Mouse (Mus musculus) stomach, embryonic 15.5 days (tissue): ENCODE measurements around the gene Ccdc159. TPM values are rescaled to one million over a fixed set of nuclear protein-coding genes. Genes with fewer than 3 reads are reported as not detected.

Experiments
- ATAC-seq: fragments of 200-750 bp; cut with Nextera tagmentation; 2 replicates; pipeline ENCODE4 v1.8.0; 2017; ENCODE audit warnings: low read depth, moderate number of reproducible peaks, moderate TSS enrichment; ENCODE audit not compliant: insufficient read depth, low FRiP score
- H3K27ac ChIP-seq: fragments of 300-500 bp; sonication (generic); 2 replicates; pipeline ENCODE4 v1.5.1; 2015; ENCODE audit warnings: mild to moderate bottlenecking, inconsistent platforms
- H3K27me3 ChIP-seq: fragments of 300-500 bp; sonication (generic); replicated peaks from 2 replicates; pipeline ENCODE4 v1.6.1; 2015; ENCODE audit warnings: inconsistent platforms
- H3K36me3 ChIP-seq: fragments of 300-500 bp; sonication (generic); 2 replicates; pipeline ENCODE4 v1.6.1; 2015; ENCODE audit warnings: inconsistent platforms
- H3K4me1 ChIP-seq: fragments of 300-500 bp; sonication (generic); 2 replicates; pipeline ENCODE4 v1.6.1; 2015; ENCODE audit warnings: inconsistent platforms
- H3K4me2 ChIP-seq: fragments of 300-500 bp; sonication (generic); 2 replicates; pipeline ENCODE4 v1.6.1; 2015; ENCODE audit warnings: mild to moderate bottlenecking, inconsistent platforms
- H3K4me3 ChIP-seq: fragments of 300-500 bp; sonication (generic); replicated peaks from 2 replicates; pipeline ENCODE4 v1.5.1; 2015; ENCODE audit warnings: inconsistent platforms
- H3K9ac ChIP-seq: fragments of 300-500 bp; sonication (generic); 2 replicates; pipeline ENCODE4 v1.6.1; 2015; ENCODE audit warnings: inconsistent platforms
- H3K9me3 ChIP-seq: fragments of 300-500 bp; sonication (generic); 2 replicates; pipeline ENCODE4 v1.6.1; 2016; ENCODE audit warnings: inconsistent platforms
- WGBS: fragments of 180-500 bp; shearing (Covaris S2); methylation state at CpG from one replicate; pipeline ENCODE4 v1.1.7; 2015; 5-methylcytosine and 5-hydroxymethylcytosine counted together
- polyA plus RNA-seq: library from polyadenylated mRNA; unstranded; fragments of >200 nt; fragmentation: Nextera tagmentation; extraction: Ambion mirVana; gene quantifications from 2 replicates; pipeline ENCODE4 v1.2.1, GENCODE M21; 2015

Gene Ccdc159
- polyA plus RNA-seq, 1 experiment from 2014 or later = 5.2 TPM

GRCm38 (mm10) chr9:21963417-21963816 lies 36.1 kb downstream of the Ccdc159 start, which contains the start of gene Epor:
Epor (minus strand) TSS chr9:21963506.
- Histone ChIP-seq H3K9ac (peak within 1 kb of the TSS; percentile 19; the same call in 1 of the 2 replicates), H3K27ac (no peak within 1 kb of the TSS), H3K4me3 (peak within 1 kb of the TSS; percentile 46), H3K4me2 (peak within 1 kb of the TSS; percentile 96), H3K4me1 (peaks cover 26% of the 10 kb centered on the region), H3K9me3 (no peaks in the 10 kb centered on the region), H3K36me3 (no peaks in the 10 kb centered on the region), H3K27me3 (peaks cover 15% of the 10 kb centered on the region)
- peak; percentile 54; the same call in 1 of the 2 replicates for ATAC-seq
- 13% methylated on average over 8 of the region's 8 CpGs for WGBS

GRCm38 (mm10) chr9:21968883-21969282 lies 41.6 kb downstream of the Ccdc159 start:
- no peak for ATAC-seq
- no peaks in the 10 kb centered on the region for H3K4me1 ChIP-seq
- H3K9me3 ChIP-seq = no peaks in the 10 kb centered on the region
- no peak overlapping the region for H3K9ac ChIP-seq
- H3K27me3 ChIP-seq = no peaks in the 10 kb centered on the region
- H3K4me3 ChIP-seq = no peak overlapping the region
- no peaks in the 10 kb centered on the region for H3K36me3 ChIP-seq
- no peak overlapping the region for H3K27ac ChIP-seq
- no peak overlapping the region for H3K4me2 ChIP-seq
- 39% methylated on average over 6 of the region's 6 CpGs for WGBS

DNA sequence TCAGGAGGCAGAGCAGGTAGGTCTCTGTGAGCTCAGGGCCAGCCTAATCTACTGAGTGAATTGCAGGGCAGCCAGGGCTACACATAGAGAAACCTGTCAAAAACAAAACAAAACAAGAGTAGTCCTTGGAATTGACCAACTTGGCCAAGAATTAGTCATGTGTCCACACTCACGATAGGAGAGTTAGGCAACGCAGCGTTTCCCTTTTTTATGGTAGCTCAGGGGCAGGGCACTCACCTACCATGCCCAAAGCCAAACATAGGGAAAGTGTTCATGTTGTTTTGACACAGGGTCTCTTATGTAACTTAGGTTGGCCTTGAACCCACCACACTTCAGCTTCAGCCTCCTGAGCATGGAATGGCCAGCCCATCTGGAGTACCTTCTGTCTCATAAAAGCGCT lies 42.0 kb downstream of the Ccdc159 start:
- no peaks in the 10 kb centered on the region for H3K9me3 ChIP-seq
- WGBS = 83% methylated on average over 4 of the region's 4 CpGs
- H3K4me1 ChIP-seq = no peaks in the 10 kb centered on the region
- H3K36me3 ChIP-seq = no peaks in the 10 kb centered on the region
- H3K4me3 ChIP-seq = no peak overlapping the region
- H3K9ac ChIP-seq = no peak overlapping the region
- no peak overlapping the region for H3K27ac ChIP-seq
- no peak overlapping the region for H3K4me2 ChIP-seq
- ATAC-seq = no peak
- no peaks in the 10 kb centered on the region for H3K27me3 ChIP-seq

DNA sequence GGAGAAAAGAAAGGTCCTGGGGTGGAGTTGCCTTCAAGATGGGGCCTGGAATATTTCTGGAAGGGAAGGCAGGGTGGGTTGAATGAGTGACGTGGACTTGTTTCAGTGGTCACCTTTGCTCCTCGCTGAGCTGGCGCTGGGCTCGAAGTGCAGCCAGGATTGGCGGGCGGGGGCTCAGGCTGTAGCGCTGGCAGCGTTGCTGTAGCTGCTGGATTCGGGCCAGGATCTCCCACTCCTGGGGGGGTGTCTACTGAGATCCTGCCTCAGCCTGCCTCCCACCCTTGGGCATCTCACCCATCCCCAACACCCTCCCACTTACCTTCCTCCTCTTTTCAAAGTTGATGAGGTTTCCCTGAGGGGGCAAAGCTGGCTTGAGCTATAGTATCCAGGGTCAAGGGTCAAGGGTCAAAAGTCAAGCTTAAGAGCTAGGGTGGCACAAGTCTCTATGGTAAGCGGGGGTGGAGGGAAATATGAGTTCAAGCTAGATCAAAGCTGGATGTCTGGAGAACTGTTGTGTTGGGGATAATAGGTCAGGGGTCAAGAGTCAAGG lies 49.4 kb downstream of the Ccdc159 start:
- no peak overlapping the region for H3K27ac ChIP-seq
- H3K27me3 ChIP-seq = no peaks in the 10 kb centered on the region
- no peak for ATAC-seq
- H3K9ac ChIP-seq = no peak overlapping the region
- H3K36me3 ChIP-seq = no peaks in the 10 kb centered on the region
- H3K9me3 ChIP-seq = no peaks in the 10 kb centered on the region
- no peaks in the 10 kb centered on the region for H3K4me1 ChIP-seq
- no peak overlapping the region for H3K4me2 ChIP-seq
- 77% methylated on average over 10 of the region's 10 CpGs for WGBS
- H3K4me3 ChIP-seq = no peak overlapping the region

GRCm38 (mm10) chr9:21977331-21977730 lies 50.1 kb downstream of the Ccdc159 start:
- Histone ChIP-seq H3K27ac (no peak overlapping the region), H3K4me3 (no peak overlapping the region), H3K9ac (no peak overlapping the region), H3K4me2 (no peak overlapping the region), H3K36me3 (no peaks in the 10 kb centered on the region), H3K9me3 (no peaks in the 10 kb centered on the region), H3K4me1 (no peaks in the 10 kb centered on the region), H3K27me3 (no peaks in the 10 kb centered on the region)
- WGBS = 83% methylated on average over 5 of the region's 5 CpGs
- ATAC-seq = no peak

DNA sequence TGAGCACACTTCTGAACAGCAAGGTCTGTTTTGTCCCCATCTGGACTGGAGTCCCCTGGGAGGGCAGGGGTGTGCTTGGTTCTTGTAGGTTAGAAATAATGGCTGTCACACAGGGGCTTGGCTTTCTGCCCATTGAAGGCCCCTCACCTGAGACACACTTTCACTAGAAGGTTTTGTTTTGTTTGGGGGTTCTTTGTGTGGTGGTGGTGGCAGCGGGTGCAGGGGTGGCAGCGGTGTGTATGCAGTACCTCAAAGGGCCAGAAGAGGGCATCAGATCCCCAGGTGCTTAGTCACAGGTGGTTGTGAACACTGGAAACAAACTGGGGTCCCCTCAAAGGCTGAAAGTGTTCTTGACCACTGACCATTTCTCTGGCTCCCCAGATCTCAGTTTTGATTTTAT lies 50.7 kb downstream of the Ccdc159 start:
- no peak overlapping the region for H3K27ac ChIP-seq
- 21% methylated on average over 2 of the region's 2 CpGs for WGBS
- no peaks in the 10 kb centered on the region for H3K36me3 ChIP-seq
- H3K4me3 ChIP-seq = no peak overlapping the region
- H3K9ac ChIP-seq = no peak overlapping the region
- H3K9me3 ChIP-seq = no peaks in the 10 kb centered on the region
- no peaks in the 10 kb centered on the region for H3K4me1 ChIP-seq
- H3K27me3 ChIP-seq = no peaks in the 10 kb centered on the region
- ATAC-seq = no peak
- no peak overlapping the region for H3K4me2 ChIP-seq

- Histone ChIP-seq H3K4me2 (no peak overlapping the region), H3K9ac (no peak overlapping the region), H3K36me3 (no peaks in the 10 kb centered on the region), H3K27me3 (no peaks in the 10 kb centered on the region), H3K4me1 (no peaks in the 10 kb centered on the region), H3K9me3 (no peaks in the 10 kb centered on the region), H3K27ac (no peak overlapping the region), H3K4me3 (no peak overlapping the region)
- no peak for ATAC-seq
- WGBS = 85% methylated on average over 4 of the region's 4 CpGs
These were observed 51.3 kb downstream of the Ccdc159 start for GRCm38 (mm10) chr9:21978398-21979128.

DNA sequence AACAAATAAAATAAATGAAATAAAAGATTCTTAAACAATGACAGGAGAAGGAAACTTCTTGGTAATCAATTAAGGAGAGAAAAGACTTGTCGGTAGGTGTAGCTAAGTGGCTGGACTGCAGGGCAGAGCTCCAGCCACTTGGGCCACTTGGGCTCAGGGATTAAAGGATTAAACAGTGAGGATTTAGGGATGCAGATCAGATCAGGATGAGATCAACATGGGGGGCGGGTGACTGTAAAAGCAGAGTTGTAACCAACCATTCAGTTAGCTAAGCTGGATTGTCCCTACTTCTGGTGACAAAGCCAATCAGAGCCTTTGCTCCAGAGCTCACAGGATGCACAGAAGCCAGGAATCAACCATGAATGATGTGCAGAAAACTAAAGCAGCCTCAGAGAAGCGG lies 56.6 kb downstream of the Ccdc159 start:
- no peak overlapping the region for H3K9ac ChIP-seq
- no peak overlapping the region for H3K27ac ChIP-seq
- no peak for ATAC-seq
- H3K9me3 ChIP-seq = no peaks in the 10 kb centered on the region
- H3K36me3 ChIP-seq = no peaks in the 10 kb centered on the region
- H3K4me2 ChIP-seq = no peak overlapping the region
- no peak overlapping the region for H3K4me3 ChIP-seq
- H3K4me1 ChIP-seq = peaks cover 13% of the 10 kb centered on the region
- 35% methylated on average over 3 of the region's 3 CpGs for WGBS
- peaks cover 26% of the 10 kb centered on the region for H3K27me3 ChIP-seq

Other genes starting within 250 kb of the Ccdc159 start
- 53.8 and 61.0 TPM in 2 replicates for gene Ldlr, start 204.0 kb upstream of the Ccdc159 start, polyA plus RNA-seq
- 110 and 119 TPM in 2 replicates for gene Spc24, start 167.2 kb upstream of the Ccdc159 start, polyA plus RNA-seq
- gene Kank2, start 128.7 kb upstream of the Ccdc159 start, polyA plus RNA-seq = 21.1 and 22.7 TPM in 2 replicates
- gene Angptl8, start 92.0 kb upstream of the Ccdc159 start, polyA plus RNA-seq = 5.9 and 8.1 TPM in 2 replicates
- 41.8 and 44.7 TPM in 2 replicates for gene Dock6, start 74.8 kb upstream of the Ccdc159 start, polyA plus RNA-seq
- 72.0 and 75.8 TPM in 2 replicates for gene Rab3d, start 9.3 kb upstream of the Ccdc159 start, polyA plus RNA-seq
- gene Tmem205, start 85 bp downstream of the Ccdc159 start, polyA plus RNA-seq = 70.7 and 74.5 TPM in 2 replicates
- 7.9 and 8.1 TPM in 2 replicates for gene Plppr2, start 9.6 kb downstream of the Ccdc159 start, polyA plus RNA-seq
- 6.2 and 6.6 TPM in 2 replicates for gene Swsap1, start 28.3 kb downstream of the Ccdc159 start, polyA plus RNA-seq
- gene Epor, start 36.0 kb downstream of the Ccdc159 start, polyA plus RNA-seq = 8.5 and 14.7 TPM in 2 replicates
- gene Rgl3, start 62.0 kb downstream of the Ccdc159 start, polyA plus RNA-seq = 5.0 TPM in 2 replicates
- gene Ccdc151, start 75.2 kb downstream of the Ccdc159 start, polyA plus RNA-seq = 0.32 and 0.45 TPM in 2 replicates
- gene Prkcsh, start 75.3 kb downstream of the Ccdc159 start, polyA plus RNA-seq = 105 and 113 TPM in 2 replicates
- gene Elavl3, start 124.6 kb downstream of the Ccdc159 start, polyA plus RNA-seq = 2.8 TPM in 2 replicates
- not detected in 2 replicates for gene Gm49318, start 143.8 kb downstream of the Ccdc159 start, polyA plus RNA-seq
- 12.6 and 14.1 TPM in 2 replicates for gene Zfp653, start 143.9 kb downstream of the Ccdc159 start, polyA plus RNA-seq
- gene Ecsit, start 158.0 kb downstream of the Ccdc159 start, polyA plus RNA-seq = 40.4 and 42.8 TPM in 2 replicates
- gene Cnn1, start 171.7 kb downstream of the Ccdc159 start, polyA plus RNA-seq = 403 and 444 TPM in 2 replicates
- gene Elof1, start 189.7 kb downstream of the Ccdc159 start, polyA plus RNA-seq = 163 and 165 TPM in 2 replicates
- 29.4 and 38.3 TPM in 2 replicates for gene Acp5, start 208.2 kb downstream of the Ccdc159 start, polyA plus RNA-seq
- gene Pigyl, start 229.4 kb downstream of the Ccdc159 start, polyA plus RNA-seq = 88.6 and 97.2 TPM in 2 replicates